Mouse (Mus musculus) neural tube, embryonic 11.5 days (tissue): ENCODE measurements around the gene Spag8. TPM values are rescaled to one million over a fixed set of nuclear protein-coding genes. Genes with fewer than 3 reads are reported as not detected.
A peak's percentile ranks its signal among the peaks of the same experiment; 100 is the strongest.

Experiments used
- ATAC-seq: fragments of 200-750 bp; cut with Nextera tagmentation; 2 replicates; pipeline ENCODE4 v1.8.0; 2017; ENCODE audit warnings: moderate number of reproducible peaks, mild to moderate bottlenecking, moderate TSS enrichment, moderate library complexity; ENCODE audit not compliant: insufficient read depth, low FRiP score, low TSS enrichment
- DNase-seq: peaks from one replicate; pipeline ENCODE4 v3.0.0-alpha.2; 2015; ENCODE audit warnings: low spot score
- H3K27ac ChIP-seq: fragments of 300-500 bp; sonication (generic); 2 replicates; pipeline ENCODE4 v1.5.1; 2014; ENCODE audit warnings: low read depth, mild to moderate bottlenecking, low read length
- H3K27me3 ChIP-seq: fragments of 300-500 bp; sonication (generic); 2 replicates; pipeline ENCODE4 v1.6.1; 2014; ENCODE audit warnings: mild to moderate bottlenecking, low read length, mixed read lengths; ENCODE audit not compliant: control insufficient read depth, insufficient read depth
- H3K36me3 ChIP-seq: fragments of 300-500 bp; sonication (generic); 2 replicates; pipeline ENCODE4 v1.6.1; 2014; ENCODE audit warnings: mild to moderate bottlenecking, low read length, moderate library complexity, mixed read lengths; ENCODE audit not compliant: control insufficient read depth, insufficient read depth
- H3K4me1 ChIP-seq: fragments of 300-500 bp; sonication (generic); 2 replicates; pipeline ENCODE4 v1.6.1; 2014; ENCODE audit warnings: low read length, mixed read lengths; ENCODE audit not compliant: control insufficient read depth, insufficient read depth
- H3K4me2 ChIP-seq: fragments of 300-500 bp; sonication (generic); 2 replicates; pipeline ENCODE4 v1.6.1; 2014; ENCODE audit warnings: low read depth, mild to moderate bottlenecking, moderate library complexity
- H3K4me3 ChIP-seq: fragments of 300-500 bp; sonication (generic); 2 replicates; pipeline ENCODE4 v1.5.1; 2014; ENCODE audit warnings: low read depth, low read length
- H3K9ac ChIP-seq: fragments of 300-500 bp; sonication (generic); 2 replicates; pipeline ENCODE4 v1.6.1; 2014; ENCODE audit warnings: mild to moderate bottlenecking, low read length
- H3K9me3 ChIP-seq: fragments of 300-500 bp; sonication (generic); 2 replicates; pipeline ENCODE4 v1.6.1; 2016; ENCODE audit warnings: low read length; ENCODE audit not compliant: control insufficient read depth
- WGBS: fragments of 180-500 bp; shearing (Covaris S2); extraction: QIAGEN DNeasy Blood & Tissue Kit; methylation state at CpG from one replicate; pipeline ENCODE4 v1.1.7; 2014; 5-methylcytosine and 5-hydroxymethylcytosine counted together
- polyA plus RNA-seq: library from polyadenylated mRNA; unstranded; fragments of >200 nt; fragmentation: Nextera tagmentation; extraction: Ambion mirVana; gene quantifications from 2 replicates; pipeline ENCODE4 v1.2.1, GENCODE M21; 2014

The Spag8 gene
- polyA plus RNA-seq, 1 experiment from 2014 or later: 0.89 TPM

DNA sequence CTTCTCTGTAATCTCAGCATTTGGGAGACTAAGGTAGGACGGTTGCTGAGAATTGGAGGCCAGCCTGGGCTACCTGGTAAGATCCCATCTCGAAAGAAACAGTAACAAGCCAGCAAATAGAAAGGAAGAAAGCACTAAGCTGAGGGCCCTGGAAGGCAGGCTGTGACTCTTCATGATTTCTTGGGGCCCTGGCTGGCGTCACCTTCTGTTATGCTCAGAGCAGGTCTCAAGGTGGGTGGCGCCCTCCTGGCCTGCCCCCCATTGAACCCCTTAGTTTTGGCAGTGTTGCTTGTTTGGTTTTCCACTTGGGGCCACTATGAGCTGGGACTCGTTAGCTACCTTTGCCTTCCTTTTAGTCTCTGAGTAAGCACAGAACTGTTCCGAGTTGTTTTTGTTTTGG is 16.6 kb downstream of the Spag8 start:
- no peak overlapping the region for H3K9ac ChIP-seq
- ATAC-seq (no peak), DNase-seq (no peak)
- H3K27me3 ChIP-seq: 0 out of 2 replicates have a peak, but pooled peaks cover 2% of the 10 kb centered on the region
- H3K27ac ChIP-seq: no peak overlapping the region
- no peak overlapping the region for H3K4me3 ChIP-seq
- H3K4me2 ChIP-seq: no peak overlapping the region
- peaks cover 16% of the 10 kb centered on the region for H3K4me1 ChIP-seq
- no peaks in the 10 kb centered on the region for H3K9me3 ChIP-seq
- 78% methylated on average over 6 of the region's 6 CpGs for WGBS
- no peaks in the 10 kb centered on the region for H3K36me3 ChIP-seq

DNA sequence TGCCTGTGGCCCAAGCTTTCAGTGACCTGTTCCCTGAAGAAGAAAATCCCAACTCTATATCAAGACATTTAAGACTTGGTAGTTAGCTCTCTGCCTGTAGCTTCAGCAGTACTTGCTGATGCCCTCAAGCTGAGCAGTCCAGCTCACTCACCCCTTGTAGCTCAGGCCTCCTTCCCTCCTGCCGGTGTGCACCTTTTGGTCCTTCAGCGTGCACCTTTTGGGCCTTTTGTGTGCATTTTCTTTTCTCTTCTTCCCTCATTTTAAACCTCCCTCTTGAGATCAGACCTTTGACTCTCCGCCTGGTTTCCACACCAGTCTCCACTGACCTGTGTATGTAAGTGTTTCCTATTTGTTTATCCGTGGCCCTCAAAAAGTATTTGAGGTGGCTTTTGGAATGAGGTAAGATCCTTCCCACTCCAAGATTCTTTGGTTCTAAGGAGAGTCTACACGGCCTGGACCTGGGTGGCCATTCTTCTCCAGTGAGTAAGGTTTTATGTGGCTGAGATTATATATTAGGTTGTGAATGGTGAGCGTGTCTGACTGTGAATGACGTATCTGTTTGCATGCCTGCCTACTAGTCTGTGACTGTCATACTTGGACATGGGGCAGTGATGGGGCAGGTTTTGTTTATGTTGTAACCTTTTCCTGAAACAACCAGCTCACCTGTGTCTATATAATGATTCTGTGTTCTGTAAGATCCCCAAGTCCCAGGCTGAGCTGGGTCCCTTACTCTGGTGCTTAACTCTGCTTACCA is 18.6 kb downstream of the Spag8 start:
- ATAC-seq: no peak
- no peak overlapping the region for H3K27ac ChIP-seq
- WGBS: 84% methylated on average over 7 of the region's 7 CpGs
- no peaks in the 10 kb centered on the region for H3K36me3 ChIP-seq
- no peak for DNase-seq
- H3K27me3 ChIP-seq: 0 out of 2 replicates have a peak, but pooled peaks cover 2% of the 10 kb centered on the region
- H3K4me1 ChIP-seq: peaks cover 16% of the 10 kb centered on the region
- H3K9ac ChIP-seq: no peak overlapping the region
- no peak overlapping the region for H3K4me3 ChIP-seq
- no peaks in the 10 kb centered on the region for H3K9me3 ChIP-seq
- H3K4me2 ChIP-seq: no peak overlapping the region

DNA sequence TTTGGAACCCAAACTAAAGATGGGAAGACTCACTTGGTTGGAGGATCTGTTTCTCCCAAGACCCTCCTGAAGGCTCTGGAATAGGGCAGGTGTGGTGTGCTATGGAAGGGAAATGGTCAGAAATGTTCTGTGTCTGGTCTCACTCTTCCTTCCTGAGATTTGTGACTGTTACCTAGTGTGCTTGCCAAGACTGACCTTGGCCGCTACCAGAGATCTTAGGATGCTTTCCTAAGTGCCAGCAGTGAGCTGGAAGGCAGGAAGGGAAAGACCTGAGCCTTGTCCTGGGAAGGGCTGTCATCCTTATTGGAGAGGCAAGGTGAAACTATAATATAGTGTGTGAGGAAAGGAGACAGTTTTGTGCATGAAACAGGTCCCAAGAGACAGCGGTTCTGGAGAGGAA is 19.7 kb downstream of the Spag8 start:
- Histone ChIP-seq H3K9me3 (no peaks in the 10 kb centered on the region), H3K9ac (no peak overlapping the region), H3K27me3 (0 out of 2 replicates have a peak, but pooled peaks cover 2% of the 10 kb centered on the region), H3K4me3 (no peak overlapping the region), H3K4me1 (peaks cover 16% of the 10 kb centered on the region), H3K4me2 (peak overlapping the region; percentile 90), H3K36me3 (no peaks in the 10 kb centered on the region), H3K27ac (no peak overlapping the region)
- DNase-seq: no peak
- 93% methylated on average over 2 of the region's 2 CpGs for WGBS
- no peak for ATAC-seq

DNA sequence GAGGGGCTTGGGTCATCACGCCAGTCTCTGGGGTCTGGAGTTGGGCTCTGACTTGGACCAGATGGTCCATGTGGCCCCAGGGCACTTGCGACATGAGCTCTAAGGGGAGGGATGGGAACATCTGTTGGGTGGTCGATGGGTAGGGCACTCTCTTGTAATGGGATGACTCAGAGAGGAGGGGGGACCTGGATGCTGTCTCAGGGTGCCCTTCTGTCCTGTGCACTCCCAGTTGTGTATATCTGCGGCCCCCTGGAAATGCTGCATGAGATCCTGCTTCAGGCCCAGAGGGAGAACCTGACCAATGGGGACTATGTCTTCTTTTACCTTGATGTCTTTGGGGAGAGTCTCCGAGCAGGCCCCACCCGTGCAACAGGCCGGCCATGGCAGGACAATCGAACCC is 20.1 kb downstream of the Spag8 start:
- ATAC-seq: no peak
- 75% methylated on average over 8 of the region's 8 CpGs for WGBS
- H3K27ac ChIP-seq: no peak overlapping the region
- H3K9ac ChIP-seq: no peak overlapping the region
- 0 out of 2 replicates have a peak, but pooled peaks cover 2% of the 10 kb centered on the region for H3K27me3 ChIP-seq
- H3K36me3 ChIP-seq: no peaks in the 10 kb centered on the region
- no peak for DNase-seq
- H3K4me1 ChIP-seq: peaks cover 16% of the 10 kb centered on the region
- peak overlapping the region; percentile 63; the same call in 1 of the 2 replicates for H3K4me3 ChIP-seq
- no peaks in the 10 kb centered on the region for H3K9me3 ChIP-seq
- H3K4me2 ChIP-seq: peak overlapping the region; percentile 90

DNA sequence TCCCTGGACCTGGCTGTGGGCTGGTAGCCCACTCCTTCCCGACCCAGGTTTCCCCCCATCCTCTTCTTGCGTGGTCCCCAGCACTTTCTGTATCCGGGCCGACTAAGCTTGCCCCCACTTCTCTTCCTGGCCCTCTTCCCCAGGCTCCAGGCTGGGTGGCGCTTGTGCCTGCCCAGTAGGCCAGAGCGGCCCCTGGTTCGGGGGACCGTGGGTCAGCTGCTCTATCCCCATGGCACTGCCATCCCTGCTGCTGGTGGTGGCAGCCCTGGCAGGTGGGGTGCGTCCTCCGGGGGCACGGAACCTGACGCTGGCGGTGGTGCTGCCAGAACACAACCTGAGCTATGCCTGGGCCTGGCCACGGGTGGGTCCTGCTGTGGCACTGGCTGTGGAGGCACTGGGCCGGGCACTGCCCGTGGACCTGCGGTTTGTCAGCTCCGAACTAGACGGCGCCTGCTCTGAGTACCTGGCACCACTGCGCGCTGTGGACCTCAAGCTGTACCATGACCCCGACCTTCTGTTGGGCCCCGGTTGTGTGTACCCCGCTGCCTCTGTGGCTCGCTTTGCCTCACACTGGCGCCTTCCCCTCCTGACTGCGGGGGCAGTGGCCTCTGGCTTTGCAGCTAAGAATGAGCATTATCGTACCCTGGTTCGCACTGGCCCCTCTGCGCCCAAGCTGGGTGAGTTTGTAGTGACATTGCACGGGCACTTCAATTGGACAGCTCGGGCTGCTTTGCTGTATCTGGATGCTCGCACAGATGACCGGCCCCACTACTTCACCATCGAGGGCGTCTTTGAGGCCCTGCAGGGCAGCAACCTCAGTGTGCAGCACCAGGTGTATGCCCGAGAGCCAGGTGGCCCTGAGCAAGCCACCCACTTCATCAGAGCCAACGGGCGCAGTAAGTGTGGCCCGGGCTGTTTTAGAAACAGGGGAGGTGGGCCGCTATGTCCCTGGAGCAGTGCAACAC is 21.2 kb downstream of the Spag8 start:
- Histone ChIP-seq H3K4me1 (peaks cover 16% of the 10 kb centered on the region), H3K36me3 (no peaks in the 10 kb centered on the region), H3K4me3 (peak overlapping the region; percentile 63), H3K4me2 (peak overlapping the region; percentile 90), H3K27ac (peak overlapping the region; percentile 87), H3K27me3 (0 out of 2 replicates have a peak, but pooled peaks cover 2% of the 10 kb centered on the region), H3K9ac (peak overlapping the region; percentile 95), H3K9me3 (no peaks in the 10 kb centered on the region)
- 0 out of 2 replicates have a peak, but pooled peaks have one; percentile 11 for ATAC-seq
- WGBS: 39% methylated on average over 42 of the region's 42 CpGs
- no peak for DNase-seq

DNA sequence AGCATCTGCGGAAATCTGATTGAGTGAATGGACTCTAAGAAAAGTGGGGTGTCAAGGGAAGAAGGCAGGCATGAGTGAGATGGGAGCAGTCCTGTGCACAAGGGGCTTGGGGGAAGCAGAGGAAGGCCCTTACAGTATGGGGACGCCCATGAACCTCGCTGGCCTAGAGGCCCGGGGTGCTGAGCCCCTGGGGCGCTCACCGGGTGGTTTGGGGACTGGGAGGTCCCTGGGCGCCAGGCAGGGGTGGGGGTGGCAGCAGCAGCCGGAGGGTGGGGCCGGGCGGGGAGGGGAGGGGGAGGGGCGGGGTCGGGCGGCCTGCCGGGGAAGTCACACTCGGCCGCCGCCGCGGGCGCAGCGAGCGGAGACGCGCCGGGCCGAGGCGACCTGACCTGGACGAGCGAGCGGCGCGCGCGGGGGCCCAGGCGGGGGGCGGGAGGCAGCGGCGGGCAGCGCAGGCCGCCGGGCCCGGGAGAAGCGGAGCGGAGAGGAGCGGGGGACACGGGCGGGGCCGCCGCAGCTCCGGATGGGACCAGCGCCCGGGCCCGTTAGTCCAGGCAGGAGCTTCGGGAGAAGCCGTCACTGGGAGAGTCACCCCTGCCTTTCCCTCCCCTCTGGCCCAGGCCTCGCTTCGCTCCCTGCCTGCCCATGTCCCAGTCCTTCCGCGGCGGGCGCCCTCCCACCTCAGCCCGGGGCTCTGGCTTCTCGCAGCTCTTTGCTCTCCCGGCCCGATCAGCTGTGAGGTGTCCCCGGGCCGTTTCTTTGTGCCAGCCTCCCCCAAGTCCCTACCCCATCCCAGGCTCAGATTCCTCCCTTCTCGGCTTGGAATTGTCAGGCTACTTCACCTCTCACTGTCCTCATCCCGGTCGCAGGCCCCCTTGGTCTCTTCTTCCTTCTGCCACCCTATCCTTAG is 22.1 kb downstream of the Spag8 start, which contains the start of gene Npr2:
Gene Npr2, plus strand, starts transcription at position 890 of the 910 bp plus-strand sequence.
- ATAC-seq (peak; percentile 49), DNase-seq (peak; percentile 59)
- H3K27me3 ChIP-seq: 0 out of 2 replicates have a peak, but pooled peaks cover 2% of the 10 kb centered on the region
- peak within 1 kb of the TSS; percentile 63 for H3K4me3 ChIP-seq
- H3K27ac ChIP-seq: peak within 1 kb of the TSS; percentile 87
- no peaks in the 10 kb centered on the region for H3K36me3 ChIP-seq
- H3K4me1 ChIP-seq: peaks cover 16% of the 10 kb centered on the region
- under 1% methylated on average over 41 of the region's 70 CpGs for WGBS
- H3K9ac ChIP-seq: peak within 1 kb of the TSS; percentile 95
- no peaks in the 10 kb centered on the region for H3K9me3 ChIP-seq
- H3K4me2 ChIP-seq: peak within 1 kb of the TSS; percentile 90

DNA sequence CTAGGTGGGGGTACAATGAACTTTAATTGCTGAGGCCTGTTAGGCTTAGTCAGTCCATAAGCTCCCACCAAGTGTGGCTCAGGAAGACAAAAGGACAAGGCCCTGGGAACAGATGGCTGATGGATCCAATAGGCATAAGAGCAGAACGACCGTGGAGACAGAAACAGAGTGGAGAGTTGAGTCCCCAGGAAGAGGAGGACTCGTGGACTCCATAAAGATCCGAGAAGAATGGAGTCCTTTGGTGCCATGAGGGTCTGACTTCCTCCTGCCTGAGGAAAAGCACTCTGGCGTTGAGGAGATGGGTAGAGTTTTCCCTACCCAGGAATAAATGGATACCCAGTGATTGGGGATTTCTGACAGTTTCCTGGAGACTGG is 22.7 kb downstream of the Spag8 start:
- WGBS: 15% methylated on average over 5 of the region's 5 CpGs
- peak; percentile 45 for DNase-seq
- Histone ChIP-seq H3K9ac (peak overlapping the region; percentile 95), H3K27ac (peak overlapping the region; percentile 87), H3K36me3 (no peaks in the 10 kb centered on the region), H3K9me3 (no peaks in the 10 kb centered on the region), H3K27me3 (0 out of 2 replicates have a peak, but pooled peaks cover 2% of the 10 kb centered on the region), H3K4me3 (peak overlapping the region; percentile 63; the same call in 1 of the 2 replicates), H3K4me1 (peaks cover 16% of the 10 kb centered on the region), H3K4me2 (peak overlapping the region; percentile 90)
- 0 out of 2 replicates have a peak, but pooled peaks have one; percentile 28 for ATAC-seq
